Mouse (Mus musculus) skeletal muscle tissue, postnatal 0 days (tissue): ENCODE measurements around the gene Sik1. TPM values are rescaled to one million over a fixed set of nuclear protein-coding genes. Genes with fewer than 3 reads are reported as not detected.

Experiments used
- polyA plus RNA-seq: library from polyadenylated mRNA; unstranded; fragments of >200 nt; fragmentation: Nextera tagmentation; extraction: Ambion mirVana; gene quantifications from 2 replicates; pipeline ENCODE4 v1.2.1, GENCODE M21; 2015

Gene Sik1
- polyA plus RNA-seq = 33.5 and 35.4 TPM in 2 replicates

GRCm38 (mm10) chr17:31855597-31856518 is at the start of gene Sik1:
Sik1 (minus strand) TSS chr17:31855804.

Other genes starting within 250 kb of the Sik1 start
- 0.65 and 1.3 TPM in 2 replicates for gene Cbs, start 218.6 kb downstream of the Sik1 start, polyA plus RNA-seq
- gene U2af1, start 196.9 kb downstream of the Sik1 start, polyA plus RNA-seq = 139 and 159 TPM in 2 replicates
- 1.0 and 1.6 TPM in 2 replicates for gene Cryaa, start 178.0 kb downstream of the Sik1 start, polyA plus RNA-seq
- gene Rrp1b, start 180.3 kb upstream of the Sik1 start, polyA plus RNA-seq = 23.7 and 24.3 TPM in 2 replicates
- gene Hsf2bp, start 180.5 kb upstream of the Sik1 start, polyA plus RNA-seq = 7.1 and 10.6 TPM in 2 replicates